Mouse (Mus musculus) midbrain, embryonic 14.5 days (tissue): ENCODE results near the gene Thg1l. TPM values are rescaled to one million over a fixed set of nuclear protein-coding genes. Genes with fewer than 3 reads are reported as not detected.
A peak's percentile ranks its signal among the peaks of the same experiment; 100 is the strongest.

Experiments
- ATAC-seq: fragments of 200-750 bp; cut with Nextera tagmentation; 2 replicates; pipeline ENCODE4 v1.8.0; 2017; ENCODE audit warnings: moderate number of reproducible peaks, moderate library complexity; ENCODE audit not compliant: low FRiP score, low TSS enrichment
- DNase-seq: peaks from one replicate; pipeline ENCODE4 v3.0.0-alpha.2; 2015
- H3K27ac ChIP-seq: fragments of 300-500 bp; sonication (generic); replicated peaks from 2 replicates; pipeline ENCODE4 v1.5.1; 2014; ENCODE audit warnings: mild to moderate bottlenecking, low read depth, low read length, moderate library complexity
- H3K27me3 ChIP-seq: fragments of 300-500 bp; sonication (generic); 2 replicates; pipeline ENCODE4 v1.6.1; 2014; ENCODE audit warnings: low read length, control low read depth, mixed read lengths; ENCODE audit not compliant: control insufficient read depth, insufficient read depth
- H3K36me3 ChIP-seq: fragments of 300-500 bp; sonication (generic); 2 replicates; pipeline ENCODE4 v1.6.1; 2014; ENCODE audit warnings: low read length, control low read depth; ENCODE audit not compliant: control insufficient read depth, insufficient read depth
- H3K4me1 ChIP-seq: fragments of 300-500 bp; sonication (generic); 2 replicates; pipeline ENCODE4 v1.6.1; 2014; ENCODE audit warnings: mild to moderate bottlenecking, antibody characterized with exemption, low read length, control low read depth; ENCODE audit not compliant: control insufficient read depth, insufficient read depth
- H3K4me2 ChIP-seq: fragments of 300-500 bp; sonication (generic); 2 replicates; pipeline ENCODE4 v1.6.1; 2014; ENCODE audit warnings: mild to moderate bottlenecking, low read length, moderate library complexity
- H3K4me3 ChIP-seq: fragments of 300-500 bp; sonication (generic); replicated peaks from 2 replicates; pipeline ENCODE4 v1.5.1; 2014; ENCODE audit warnings: low read depth, low read length
- H3K9ac ChIP-seq: fragments of 300-500 bp; sonication (generic); replicated peaks from 2 replicates; pipeline ENCODE4 v1.6.1; 2014; ENCODE audit warnings: mild to moderate bottlenecking, low read length, moderate library complexity
- H3K9me3 ChIP-seq: fragments of 300-500 bp; sonication (generic); 2 replicates; pipeline ENCODE4 v1.6.1; 2016; ENCODE audit warnings: low read length, control low read depth, mixed read lengths; ENCODE audit not compliant: control insufficient read depth
- WGBS: fragments of 180-500 bp; shearing (Covaris S2); extraction: QIAGEN DNeasy Blood & Tissue Kit; methylation state at CpG from one replicate; pipeline ENCODE4 v1.1.7; 2014; 5-methylcytosine and 5-hydroxymethylcytosine counted together
- polyA plus RNA-seq: library from polyadenylated mRNA; unstranded; fragments of >200 nt; fragmentation: Nextera tagmentation; extraction: Ambion mirVana; gene quantifications from 2 replicates; pipeline ENCODE4 v1.2.1, GENCODE M21; 2014

Gene Thg1l
- polyA plus RNA-seq, 1 experiment from 2014 or later, result 10.4 TPM

GRCm38 (mm10) chr11:45921480-45921898 is 33.8 kb downstream of the Thg1l start:
- Histone ChIP-seq H3K36me3 (no peaks in the 10 kb centered on the region), H3K9ac (no peak overlapping the region), H3K4me2 (peak overlapping the region; percentile 37), H3K4me1 (peaks cover 10% of the 10 kb centered on the region), H3K9me3 (no peaks in the 10 kb centered on the region), H3K27ac (peak overlapping the region; percentile 73), H3K27me3 (no peaks in the 10 kb centered on the region), H3K4me3 (no peak overlapping the region)
- ATAC-seq (peak; percentile 63), DNase-seq (peak; percentile 71)
- WGBS, result 2% methylated on average over 10 of the region's 10 CpGs

DNA sequence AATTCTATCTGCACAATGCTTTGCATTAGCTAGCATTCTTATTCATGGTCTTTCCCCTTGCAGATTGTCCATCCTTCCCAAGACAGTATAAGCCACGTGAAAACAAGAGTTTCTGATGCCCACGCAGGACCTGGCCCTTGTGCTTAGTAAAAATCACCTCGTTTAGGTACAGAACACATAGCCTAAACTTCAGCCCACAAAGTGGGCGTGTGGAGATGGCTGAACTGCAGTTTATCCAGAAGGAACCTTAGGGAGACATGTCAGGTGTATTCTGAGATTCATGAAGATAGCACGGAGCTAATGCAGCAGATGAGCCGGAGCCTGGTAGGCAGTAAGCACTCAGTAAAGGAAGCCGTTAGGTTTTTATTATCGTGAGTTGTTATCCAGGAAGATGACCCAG is 34.3 kb downstream of the Thg1l start:
- no peak overlapping the region for H3K9ac ChIP-seq
- no peak for DNase-seq
- H3K4me2 ChIP-seq, result peak overlapping the region; percentile 37
- 35% methylated on average over 8 of the region's 8 CpGs for WGBS
- no peak for ATAC-seq
- H3K27ac ChIP-seq, result peak overlapping the region; percentile 73
- no peaks in the 10 kb centered on the region for H3K9me3 ChIP-seq
- no peak overlapping the region for H3K4me3 ChIP-seq
- H3K36me3 ChIP-seq, result no peaks in the 10 kb centered on the region
- H3K27me3 ChIP-seq, result no peaks in the 10 kb centered on the region
- H3K4me1 ChIP-seq, result peaks cover 10% of the 10 kb centered on the region

DNA sequence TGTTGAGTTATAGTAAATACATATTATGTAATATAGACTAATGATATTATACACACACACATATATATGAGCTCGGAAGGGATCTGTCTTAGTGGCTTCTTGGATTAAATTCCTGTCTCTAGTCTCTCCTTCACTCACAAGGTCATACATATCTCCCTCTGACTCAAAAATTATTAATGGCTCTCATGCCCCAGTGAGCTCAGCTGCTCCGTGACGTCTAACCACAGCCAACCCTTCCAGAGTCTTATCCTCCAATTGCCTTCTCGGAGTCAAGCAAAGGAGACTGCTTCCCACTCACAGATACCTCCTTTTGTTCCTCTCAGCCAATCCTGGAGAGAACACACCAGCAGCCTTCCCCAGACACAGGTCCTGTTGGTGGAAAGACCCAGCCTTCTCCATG is 36.5 kb downstream of the Thg1l start:
- DNase-seq, result no peak
- H3K4me3 ChIP-seq, result no peak overlapping the region
- H3K36me3 ChIP-seq, result no peaks in the 10 kb centered on the region
- no peak for ATAC-seq
- H3K4me1 ChIP-seq, result peaks cover 10% of the 10 kb centered on the region
- H3K4me2 ChIP-seq, result no peak overlapping the region
- H3K9me3 ChIP-seq, result no peaks in the 10 kb centered on the region
- no peak overlapping the region for H3K27ac ChIP-seq
- WGBS, result 71% methylated on average over 4 of the region's 4 CpGs
- H3K9ac ChIP-seq, result no peak overlapping the region
- no peaks in the 10 kb centered on the region for H3K27me3 ChIP-seq

DNA sequence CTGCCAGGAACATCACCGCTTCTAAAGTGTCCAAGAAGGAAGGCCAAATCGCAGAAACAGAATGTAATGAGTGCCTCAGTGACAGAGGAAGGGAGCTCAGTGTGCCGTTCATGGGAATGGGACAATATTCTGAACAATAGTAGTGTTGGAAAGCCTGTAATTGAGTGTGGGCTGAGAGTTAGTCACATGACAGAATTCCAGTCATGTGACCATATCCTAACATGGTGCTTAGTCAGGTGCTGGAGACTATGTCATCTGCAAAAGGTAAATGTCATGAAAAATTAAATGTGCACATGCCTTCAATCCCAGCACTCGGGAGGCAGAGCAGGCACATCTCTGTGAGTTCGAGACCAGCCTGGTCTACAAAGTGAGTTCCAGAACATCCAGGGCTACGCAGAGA is 37.3 kb downstream of the Thg1l start:
- 97% methylated on average over 6 of the region's 6 CpGs for WGBS
- Histone ChIP-seq H3K4me3 (no peak overlapping the region), H3K4me2 (no peak overlapping the region), H3K27me3 (no peaks in the 10 kb centered on the region), H3K27ac (no peak overlapping the region), H3K4me1 (peaks cover 10% of the 10 kb centered on the region), H3K9ac (no peak overlapping the region), H3K36me3 (no peaks in the 10 kb centered on the region), H3K9me3 (no peaks in the 10 kb centered on the region)
- ATAC-seq (no peak), DNase-seq (no peak)

- Histone ChIP-seq H3K4me3 (no peak overlapping the region), H3K4me1 (peaks cover 2% of the 10 kb centered on the region; the same call in 1 of the 2 replicates)
These were observed 39.1 kb downstream of the Thg1l start for GRCm38 (mm10) chr11:45916196-45916595.

DNA sequence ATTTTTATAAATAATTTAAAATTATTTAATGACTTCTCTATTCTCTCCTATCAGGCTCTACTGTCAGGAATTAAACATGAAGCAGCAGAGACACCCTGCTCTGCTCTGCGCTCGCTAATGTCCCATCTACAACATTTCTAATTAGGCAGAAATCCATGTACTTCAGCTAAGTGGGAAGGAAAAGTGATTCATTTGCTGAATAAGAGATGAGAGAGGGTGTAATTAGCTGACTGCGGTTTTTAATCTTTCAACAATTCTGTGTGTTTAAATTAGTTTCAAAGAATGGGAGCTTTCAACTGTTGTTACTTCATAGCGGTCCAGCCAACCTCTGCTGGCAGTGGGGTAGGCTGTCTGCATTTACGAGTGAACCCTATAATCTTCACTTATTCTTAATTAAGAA is 44.6 kb downstream of the Thg1l start:
- WGBS, result 82% methylated on average over 5 of the region's 5 CpGs
- DNase-seq, result no peak
- H3K27ac ChIP-seq, result no peak overlapping the region
- H3K9me3 ChIP-seq, result no peaks in the 10 kb centered on the region
- H3K4me2 ChIP-seq, result no peak overlapping the region
- no peak for ATAC-seq
- H3K9ac ChIP-seq, result no peak overlapping the region
- no peaks in the 10 kb centered on the region for H3K4me1 ChIP-seq
- H3K27me3 ChIP-seq, result no peaks in the 10 kb centered on the region
- no peak overlapping the region for H3K4me3 ChIP-seq
- H3K36me3 ChIP-seq, result peaks cover 54% of the 10 kb centered on the region

More at GRCm38 (mm10) chr11:45916196-45916595, 39.1 kb downstream of the Thg1l start:
- no peak for DNase-seq
- peaks cover 6% of the 10 kb centered on the region for H3K36me3 ChIP-seq
- no peak overlapping the region for H3K9ac ChIP-seq
- no peak overlapping the region for H3K4me2 ChIP-seq
- ATAC-seq, result no peak
- H3K9me3 ChIP-seq, result no peaks in the 10 kb centered on the region
- 0 out of 2 replicates have a peak overlapping the region, but pooled peaks have one; percentile 20 for H3K27ac ChIP-seq
- WGBS, result 92% methylated on average over 10 of the region's 10 CpGs
- no peaks in the 10 kb centered on the region for H3K27me3 ChIP-seq

GRCm38 (mm10) chr11:45908894-45909293 is 46.4 kb downstream of the Thg1l start:
- peaks cover 59% of the 10 kb centered on the region for H3K36me3 ChIP-seq
- DNase-seq (no peak), ATAC-seq (no peak)
- H3K27ac ChIP-seq, result no peak overlapping the region
- H3K9me3 ChIP-seq, result no peaks in the 10 kb centered on the region
- no peaks in the 10 kb centered on the region for H3K27me3 ChIP-seq
- no peak overlapping the region for H3K4me3 ChIP-seq
- no peak overlapping the region for H3K4me2 ChIP-seq
- H3K9ac ChIP-seq, result no peak overlapping the region
- H3K4me1 ChIP-seq, result no peaks in the 10 kb centered on the region
- 97% methylated on average over 7 of the region's 7 CpGs for WGBS

- Histone ChIP-seq H3K9ac (no peak overlapping the region), H3K27ac (no peak overlapping the region), H3K27me3 (no peaks in the 10 kb centered on the region), H3K9me3 (no peaks in the 10 kb centered on the region), H3K4me2 (no peak overlapping the region), H3K4me3 (no peak overlapping the region), H3K36me3 (peaks cover 60% of the 10 kb centered on the region), H3K4me1 (no peaks in the 10 kb centered on the region)
- WGBS, result 97% methylated on average over 7 of the region's 7 CpGs
- DNase-seq (no peak), ATAC-seq (no peak)
These were observed 47.2 kb downstream of the Thg1l start for GRCm38 (mm10) chr11:45908070-45908469.

GRCm38 (mm10) chr11:45907301-45907700 is 48.0 kb downstream of the Thg1l start:
- no peak for ATAC-seq
- H3K27ac ChIP-seq, result no peak overlapping the region

More at GRCm38 (mm10) chr11:45907301-45907700, 48.0 kb downstream of the Thg1l start:
- H3K36me3 ChIP-seq, result peaks cover 68% of the 10 kb centered on the region
- no peak for DNase-seq
- H3K4me2 ChIP-seq, result no peak overlapping the region
- no peaks in the 10 kb centered on the region for H3K27me3 ChIP-seq
- H3K4me3 ChIP-seq, result no peak overlapping the region
- no peaks in the 10 kb centered on the region for H3K9me3 ChIP-seq
- H3K4me1 ChIP-seq, result no peaks in the 10 kb centered on the region
- no peak overlapping the region for H3K9ac ChIP-seq
- 91% methylated on average over 5 of the region's 5 CpGs for WGBS
